Mouse (Mus musculus): Measurements from ENCODE around the gene Hoxb9. TPM values are rescaled to one million over a fixed set of nuclear protein-coding genes. Genes with fewer than 3 reads are reported as not detected.
A peak's percentile ranks its signal among the peaks of the same experiment; 100 is the strongest.

Gene Hoxb9
- polyA plus RNA-seq, 1 experiment = 27.8 TPM

- H3K36me3 ChIP-seq (ENCODE audit: control insufficient read depth, insufficient read depth, low read length) = no peaks in the 10 kb centered on the region
- H3K4me3 ChIP-seq (ENCODE audit: insufficient read depth, low read depth, low read length) = peak overlapping the region; percentile 10; the same call in 1 of the 2 replicates
- H3K27ac ChIP-seq (ENCODE audit: insufficient read depth, low read depth, low read length) = peak overlapping the region; percentile 79
- WGBS = 29% methylated on average over 17 of the region's 17 CpGs
- peaks cover 17% of the 10 kb centered on the region; the same call in 1 of the 2 replicates for H3K4me1 ChIP-seq (ENCODE audit: control insufficient read depth, insufficient read depth, low read length)
- peak; percentile 59 for DNase-seq
- H3K27me3 ChIP-seq (replicated peaks; ENCODE audit: control insufficient read depth, insufficient read depth, low read length) = no peaks in the 10 kb centered on the region
- TF ChIP-seq POLR2A (IDR thresholded peaks at IDR 0.05; ENCODE audit: low read depth, low read length) (no peak), CTCF (conservative IDR thresholded peaks at IDR 0.05; ENCODE audit: insufficient read depth, insufficient read length, low read depth, low read length) (no peak)
Measured at GRCm38 (mm10) chr11:96290705-96291355, 19.6 kb downstream of the Hoxb9 start.

- peak; percentile 93 for DNase-seq
- Histone ChIP-seq H3K27me3 (replicated peaks; ENCODE audit: control insufficient read depth, insufficient read depth, low read length) (no peaks in the 10 kb centered on the region), H3K4me3 (ENCODE audit: insufficient read depth, low read depth, low read length) (peak within 1 kb of the TSS; percentile 95), H3K36me3 (ENCODE audit: control insufficient read depth, insufficient read depth, low read length) (no peaks in the 10 kb centered on the region), H3K4me1 (ENCODE audit: control insufficient read depth, insufficient read depth, low read length) (peaks cover 19% of the 10 kb centered on the region; the same call in 1 of the 2 replicates), H3K27ac (ENCODE audit: insufficient read depth, low read depth, low read length) (peak within 1 kb of the TSS; percentile 99)
- TF ChIP-seq CTCF (conservative IDR thresholded peaks at IDR 0.05; ENCODE audit: insufficient read depth, insufficient read length, low read depth, low read length) = no peak
- TF ChIP-seq POLR2A (IDR thresholded peaks at IDR 0.05; ENCODE audit: low read depth, low read length) = no peak
- 3% methylated on average over 22 of the region's 22 CpGs for WGBS
Measured at GRCm38 (mm10) chr11:96291681-96292564, 20.7 kb downstream of the Hoxb9 start, which contains the start of gene Hoxb6. TSS of gene Hoxb6 (plus strand) at chr11:96292476.

- peak overlapping the region; percentile 99 for H3K27ac ChIP-seq (ENCODE audit: insufficient read depth, low read depth, low read length)
- H3K36me3 ChIP-seq (ENCODE audit: control insufficient read depth, insufficient read depth, low read length) = no peaks in the 10 kb centered on the region
- peaks cover 17% of the 10 kb centered on the region; the same call in 1 of the 2 replicates for H3K4me1 ChIP-seq (ENCODE audit: control insufficient read depth, insufficient read depth, low read length)
- WGBS = under 1% methylated on average over 12 of the region's 12 CpGs
- no peaks in the 10 kb centered on the region for H3K27me3 ChIP-seq (replicated peaks; ENCODE audit: control insufficient read depth, insufficient read depth, low read length)
- DNase-seq = peak; percentile 76
- H3K4me3 ChIP-seq (ENCODE audit: insufficient read depth, low read depth, low read length) = peak overlapping the region; percentile 95
- TF ChIP-seq POLR2A (IDR thresholded peaks at IDR 0.05; ENCODE audit: low read depth, low read length) (no peak), CTCF (conservative IDR thresholded peaks at IDR 0.05; ENCODE audit: insufficient read depth, insufficient read length, low read depth, low read length) (no peak)
Measured at GRCm38 (mm10) chr11:96292565-96293301, 21.5 kb downstream of the Hoxb9 start.

GRCm38 (mm10) chr11:96293302-96293921 is 22.2 kb downstream of the Hoxb9 start:
- no peak for TF ChIP-seq CTCF (conservative IDR thresholded peaks at IDR 0.05; ENCODE audit: insufficient read depth, insufficient read length, low read depth, low read length)
- no peak for TF ChIP-seq POLR2A (IDR thresholded peaks at IDR 0.05; ENCODE audit: low read depth, low read length)
- Histone ChIP-seq H3K4me3 (ENCODE audit: insufficient read depth, low read depth, low read length) (peak overlapping the region; percentile 95), H3K27me3 (replicated peaks; ENCODE audit: control insufficient read depth, insufficient read depth, low read length) (no peaks in the 10 kb centered on the region), H3K36me3 (ENCODE audit: control insufficient read depth, insufficient read depth, low read length) (no peaks in the 10 kb centered on the region), H3K27ac (ENCODE audit: insufficient read depth, low read depth, low read length) (peak overlapping the region; percentile 99), H3K4me1 (ENCODE audit: control insufficient read depth, insufficient read depth, low read length) (peaks cover 10% of the 10 kb centered on the region; the same call in 1 of the 2 replicates)
- WGBS = under 1% methylated on average over 22 of the region's 22 CpGs
- peak; percentile 62 for DNase-seq

- peaks cover 7% of the 10 kb centered on the region; the same call in 1 of the 2 replicates for H3K4me1 ChIP-seq (ENCODE audit: control insufficient read depth, insufficient read depth, low read length)
- peak; percentile 79 for TF ChIP-seq CTCF (conservative IDR thresholded peaks at IDR 0.05; ENCODE audit: insufficient read depth, insufficient read length, low read depth, low read length)
- no peak for TF ChIP-seq POLR2A (IDR thresholded peaks at IDR 0.05; ENCODE audit: low read depth, low read length)
- WGBS = under 1% methylated on average over 32 of the region's 32 CpGs
- H3K4me3 ChIP-seq (ENCODE audit: insufficient read depth, low read depth, low read length) = peak overlapping the region; percentile 95
- no peaks in the 10 kb centered on the region for H3K36me3 ChIP-seq (ENCODE audit: control insufficient read depth, insufficient read depth, low read length)
- peak; percentile 95 for DNase-seq
- H3K27ac ChIP-seq (ENCODE audit: insufficient read depth, low read depth, low read length) = peak overlapping the region; percentile 83
- no peaks in the 10 kb centered on the region for H3K27me3 ChIP-seq (replicated peaks; ENCODE audit: control insufficient read depth, insufficient read depth, low read length)
Measured at GRCm38 (mm10) chr11:96294245-96295091, 23.2 kb downstream of the Hoxb9 start.
